Mouse (Mus musculus): ENCODE data around the gene Tmem189. TPM values are rescaled to one million over a fixed set of nuclear protein-coding genes. Genes with fewer than 3 reads are reported as not detected.
"Not testable (repeated sequence)": the region's sequence is repeated elsewhere in the genome, so short reads cannot be mapped to it uniquely, and the experiment has no call there.

The Tmem189 gene
- total RNA-seq, 1 experiment from 2014 or later: 90.2 TPM

DNA sequence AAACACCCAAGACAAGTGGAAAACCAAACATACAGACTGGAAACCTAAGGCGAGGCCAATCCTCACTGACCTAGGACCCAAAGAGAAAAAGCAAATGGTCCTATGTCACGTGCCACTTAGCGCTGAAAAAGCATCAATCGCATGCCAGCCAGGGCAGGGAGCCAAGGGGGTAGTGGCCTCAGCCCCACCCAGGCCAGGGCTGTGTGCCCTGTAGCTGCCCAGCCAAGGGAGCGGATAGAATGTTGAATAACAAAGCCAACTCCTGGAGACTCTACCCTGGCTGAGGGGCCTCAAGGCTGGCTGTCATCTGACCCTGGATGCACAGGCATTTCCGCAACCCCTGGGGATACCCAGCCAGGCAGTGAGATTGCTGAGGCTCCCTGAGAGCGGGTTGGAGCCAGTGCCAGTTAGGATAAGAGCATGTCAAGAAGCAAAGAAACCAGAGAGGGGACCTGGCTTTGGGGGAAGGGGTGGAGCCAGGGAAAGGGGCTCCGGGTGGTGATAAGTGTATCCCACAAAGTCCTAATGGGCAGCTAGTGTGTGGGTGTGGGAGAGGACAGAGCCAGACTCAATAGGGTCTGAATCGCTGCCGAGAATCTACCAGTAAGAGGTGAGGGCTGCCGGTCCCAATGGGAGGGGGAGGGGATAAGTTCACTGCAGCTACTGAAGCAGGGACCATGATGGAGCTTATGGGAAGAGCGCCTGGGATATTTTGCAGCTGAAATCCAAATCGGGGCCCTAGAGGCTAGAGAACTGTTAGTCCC, 29.6 kb downstream of the Tmem189 start:
- ATAC-seq (ENCODE audit: extremely low read depth, insufficient number of reproducible peaks, low FRiP score, poor library complexity, severe bottlenecking): no peak

DNA sequence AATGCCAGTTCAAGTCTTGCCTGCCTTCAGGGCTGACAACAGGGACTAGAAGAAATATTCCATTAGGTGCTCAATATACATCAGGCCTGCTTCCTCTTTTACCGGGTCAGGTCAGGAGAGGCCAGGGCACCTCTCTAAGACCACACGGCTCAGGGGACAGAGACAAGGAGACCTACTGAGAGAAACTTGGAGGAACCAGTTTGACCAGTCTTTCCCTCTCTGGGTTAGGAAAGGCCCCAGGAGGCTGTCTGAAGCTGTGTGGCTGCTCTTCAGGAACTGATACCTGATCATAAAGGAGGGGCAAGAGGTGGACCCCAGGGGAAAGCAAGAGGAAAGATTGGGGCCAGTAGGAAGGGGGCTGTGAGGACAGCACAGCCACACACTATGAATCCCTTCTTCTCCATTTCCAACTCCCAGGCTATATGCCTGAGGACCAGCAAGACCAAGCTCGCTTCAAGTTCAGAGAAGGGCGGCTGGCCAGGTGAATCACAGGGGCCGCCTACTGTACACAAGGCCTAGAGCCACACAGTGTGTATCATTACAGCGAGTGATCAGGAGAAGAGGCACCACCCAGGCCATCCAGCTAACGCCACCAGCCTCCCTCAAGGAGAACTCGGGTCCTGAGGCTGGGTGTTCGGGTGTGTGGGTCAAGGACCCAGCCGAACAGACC, 30.3 kb downstream of the Tmem189 start:
- ATAC-seq (ENCODE audit: extremely low read depth, insufficient number of reproducible peaks, low FRiP score, poor library complexity, severe bottlenecking): no peak

DNA sequence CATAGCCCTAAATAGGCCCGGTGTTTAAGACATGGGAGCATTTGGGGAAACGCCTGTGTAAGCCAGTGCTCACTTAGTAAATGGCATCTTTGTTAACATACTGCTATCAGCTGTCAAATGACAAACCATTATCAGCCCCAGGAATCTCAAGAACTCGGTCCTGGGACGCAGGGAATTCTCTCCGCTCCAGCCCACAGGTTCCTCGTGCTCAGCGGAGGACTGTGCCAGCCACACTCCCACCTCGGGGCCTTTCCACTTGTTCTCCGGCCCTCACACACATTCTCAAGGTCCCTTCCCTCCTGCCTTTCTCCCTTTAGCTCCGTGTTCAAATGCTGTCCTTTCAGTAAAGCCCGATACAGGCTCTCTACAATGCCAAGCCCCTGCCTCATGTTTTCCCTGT, 30.9 kb downstream of the Tmem189 start:
- no peak for ATAC-seq (ENCODE audit: extremely low read depth, insufficient number of reproducible peaks, low FRiP score, poor library complexity, severe bottlenecking)

DNA sequence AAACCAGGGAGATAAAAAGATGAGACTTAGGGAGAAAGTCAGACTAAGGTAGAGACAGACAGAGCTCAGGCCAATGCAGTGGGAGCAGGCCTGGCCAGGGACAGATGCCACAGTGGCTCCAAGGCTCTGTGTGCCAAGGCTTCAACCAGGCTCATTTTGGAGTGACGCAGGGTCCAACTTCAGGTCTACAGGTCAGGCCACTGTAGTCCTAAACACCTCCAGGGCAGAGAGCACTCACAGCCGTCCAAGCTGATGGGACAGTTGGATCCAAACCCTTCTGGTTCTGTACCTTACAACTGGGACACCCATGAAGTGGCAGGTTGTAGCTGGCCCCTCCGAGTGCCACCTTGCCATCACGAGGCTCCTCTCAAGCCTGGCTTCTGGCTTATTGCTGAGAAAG, 31.6 kb downstream of the Tmem189 start:
- no peak for ATAC-seq (ENCODE audit: extremely low read depth, insufficient number of reproducible peaks, low FRiP score, poor library complexity, severe bottlenecking)

DNA sequence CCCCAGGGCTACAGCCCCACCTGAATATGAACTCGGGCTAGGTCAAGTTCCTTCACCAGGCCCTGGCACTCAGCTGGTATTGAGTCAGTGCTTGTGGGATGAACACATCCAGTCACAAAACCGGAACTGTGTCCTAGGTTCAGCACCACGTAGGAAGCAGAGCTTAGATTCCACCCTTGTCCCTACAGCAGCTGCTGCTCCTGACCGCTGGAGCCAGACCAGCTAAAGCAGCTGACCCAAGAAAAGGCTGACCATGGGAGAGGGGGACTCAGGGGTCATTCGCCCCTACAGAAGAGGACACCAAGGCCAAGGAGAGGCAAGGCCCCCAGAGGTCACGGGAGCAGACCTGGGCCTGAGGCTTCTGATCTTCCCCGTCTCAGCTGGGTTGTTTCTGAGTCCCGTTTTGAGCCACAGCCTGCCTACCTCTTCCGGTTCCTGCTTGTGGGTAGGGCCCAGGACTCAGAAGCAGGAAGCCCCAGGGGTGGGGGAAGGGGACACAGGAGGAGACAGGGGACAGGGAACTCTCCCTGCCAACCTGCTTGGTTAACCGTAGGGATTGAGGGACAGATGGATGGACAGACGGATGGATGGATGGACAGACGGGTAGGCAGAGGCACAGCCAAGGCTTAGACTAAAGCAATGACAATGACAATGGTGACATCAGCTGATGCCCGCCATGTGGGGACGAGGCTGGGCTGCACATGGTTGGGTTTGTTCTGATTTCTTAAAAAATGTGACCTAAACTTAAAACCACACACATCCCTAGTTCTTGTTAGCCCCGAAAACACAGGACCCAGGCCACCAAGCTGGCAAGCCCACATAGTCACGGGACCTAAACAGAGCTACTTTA, 32.8 kb downstream of the Tmem189 start:
- peak; percentile 74 for ATAC-seq (ENCODE audit: extremely low read depth, insufficient number of reproducible peaks, low FRiP score, poor library complexity, severe bottlenecking)

DNA sequence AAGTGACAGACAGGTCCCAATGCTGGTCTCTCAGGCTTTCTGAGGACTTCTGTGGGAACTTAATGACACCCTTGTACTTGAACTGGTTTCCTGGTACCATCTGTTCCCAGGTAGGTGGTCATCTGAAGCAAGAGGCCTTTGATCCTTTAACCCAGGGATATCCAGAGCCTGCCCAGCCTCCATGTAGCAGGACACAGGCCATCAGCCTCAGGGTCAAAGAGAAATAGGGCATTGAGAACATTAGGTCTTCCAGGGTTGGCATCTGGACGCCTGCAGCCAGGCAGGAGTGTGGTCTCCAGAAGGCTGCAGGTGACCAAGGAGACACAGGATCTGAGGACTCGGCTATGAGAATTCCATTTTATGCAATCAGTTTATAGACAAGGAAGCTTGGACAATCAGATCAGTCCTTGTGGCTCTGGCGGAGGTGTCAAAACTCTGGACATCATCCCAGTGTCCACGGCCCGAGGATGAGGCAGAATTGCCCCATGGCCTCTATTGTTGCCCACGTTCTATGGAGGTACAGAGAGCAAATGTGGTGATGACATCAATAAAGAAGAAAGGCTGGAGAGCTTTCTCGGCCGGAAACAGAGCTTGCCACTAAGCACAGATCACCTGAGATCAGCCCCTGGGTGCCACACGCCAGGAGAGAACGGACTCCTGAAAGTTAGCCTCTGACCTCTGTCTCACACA, 34.6 kb downstream of the Tmem189 start:
- ATAC-seq (ENCODE audit: extremely low read depth, insufficient number of reproducible peaks, low FRiP score, poor library complexity, severe bottlenecking): no peak

DNA sequence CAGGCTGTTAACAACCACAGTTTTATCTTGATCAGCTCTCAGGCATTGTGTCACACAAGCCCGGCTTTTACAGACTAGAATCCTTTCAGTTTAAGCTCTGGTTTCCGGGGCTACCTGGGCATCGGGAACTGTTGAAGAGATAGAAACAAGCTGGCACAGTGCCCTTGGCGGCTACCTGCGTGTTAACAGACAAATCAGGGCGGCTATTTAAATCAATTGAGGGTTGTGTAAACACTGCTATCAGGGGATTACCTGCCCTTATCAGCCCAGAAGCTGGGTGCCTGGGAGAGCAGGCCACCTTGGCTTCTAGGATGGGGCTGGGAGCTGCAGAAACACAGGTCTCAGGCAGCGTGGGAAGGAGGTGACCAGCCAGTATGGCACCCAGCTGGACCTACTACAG, 36.9 kb downstream of the Tmem189 start:
- no peak for ATAC-seq (ENCODE audit: extremely low read depth, insufficient number of reproducible peaks, low FRiP score, poor library complexity, severe bottlenecking)

DNA sequence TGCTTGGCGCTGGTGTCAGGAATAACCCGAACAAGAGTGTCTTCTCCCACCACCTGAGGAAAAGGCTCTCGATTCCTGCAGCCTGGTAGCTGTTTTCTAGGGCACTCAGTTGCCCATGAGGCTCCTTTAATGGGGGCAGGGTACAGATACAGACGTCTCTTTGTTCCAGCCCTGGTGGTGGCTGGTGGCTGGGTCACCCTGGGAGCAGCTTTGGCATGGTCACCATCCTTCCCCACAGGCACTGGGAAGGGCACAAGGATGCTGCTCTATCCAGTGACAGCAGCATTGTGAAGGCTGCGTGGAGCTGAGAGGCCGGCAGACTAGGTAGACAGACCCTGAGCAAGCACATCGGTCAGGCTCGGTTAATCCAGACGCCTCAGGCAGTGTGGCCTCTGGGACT, 38.0 kb downstream of the Tmem189 start:
- no peak for ATAC-seq (ENCODE audit: extremely low read depth, insufficient number of reproducible peaks, low FRiP score, poor library complexity, severe bottlenecking)

DNA sequence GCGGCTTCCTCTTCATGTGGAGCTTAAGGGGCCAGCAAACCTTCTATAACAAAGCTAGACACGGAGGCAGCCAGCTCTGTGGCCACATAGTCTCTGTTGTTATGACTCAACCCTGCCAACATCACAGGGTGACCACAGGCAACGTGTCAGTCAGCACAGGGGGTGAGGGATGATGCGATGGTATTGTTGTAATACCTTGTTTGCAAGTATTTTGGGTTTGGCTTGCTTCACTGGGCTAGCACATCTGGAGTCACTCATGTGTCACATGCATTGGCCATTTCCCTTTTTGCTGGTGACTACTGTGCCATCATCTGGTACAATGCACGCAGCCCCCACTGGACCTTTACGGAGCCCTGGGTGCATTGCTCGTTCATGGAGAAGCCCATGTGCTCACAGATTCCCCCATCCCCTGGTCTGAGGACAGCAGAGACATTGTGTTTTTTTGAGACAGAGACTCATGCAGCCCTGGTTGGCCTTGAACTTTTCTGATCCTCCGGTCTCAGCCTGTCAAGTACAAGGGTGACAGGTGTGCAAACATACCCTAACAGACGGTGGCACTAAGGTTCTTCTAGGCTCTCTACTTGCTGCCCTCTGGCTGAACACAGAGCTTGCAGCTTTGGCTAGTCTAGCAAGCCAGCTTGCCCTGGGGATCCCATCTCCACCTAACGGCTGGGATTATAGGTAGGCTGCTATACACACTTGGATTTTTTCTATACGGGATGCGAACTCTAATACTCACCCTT, 40.2 kb downstream of the Tmem189 start:
- ATAC-seq (ENCODE audit: extremely low read depth, insufficient number of reproducible peaks, low FRiP score, poor library complexity, severe bottlenecking): peak; percentile 87

DNA sequence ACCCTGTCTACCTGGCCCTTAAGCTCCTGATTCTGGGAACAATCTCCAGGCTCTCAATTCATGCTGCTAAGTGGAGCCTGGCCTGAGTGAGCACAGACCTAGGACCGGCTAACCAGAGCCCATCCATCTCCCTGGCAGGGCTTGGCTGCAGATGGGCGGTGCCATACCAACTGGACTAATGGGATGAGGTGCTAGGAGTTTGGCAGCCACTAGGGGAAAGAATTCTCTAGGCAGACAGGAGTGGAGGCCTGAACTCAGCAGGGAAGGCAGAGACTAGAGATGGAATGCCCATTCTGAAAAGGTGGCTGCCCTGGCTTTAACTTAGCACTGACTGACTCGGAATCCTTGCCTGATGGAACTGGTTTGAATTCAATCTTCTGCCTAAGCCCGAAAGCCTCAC, 43.2 kb downstream of the Tmem189 start:
- ATAC-seq (ENCODE audit: extremely low read depth, insufficient number of reproducible peaks, low FRiP score, poor library complexity, severe bottlenecking): no peak

DNA sequence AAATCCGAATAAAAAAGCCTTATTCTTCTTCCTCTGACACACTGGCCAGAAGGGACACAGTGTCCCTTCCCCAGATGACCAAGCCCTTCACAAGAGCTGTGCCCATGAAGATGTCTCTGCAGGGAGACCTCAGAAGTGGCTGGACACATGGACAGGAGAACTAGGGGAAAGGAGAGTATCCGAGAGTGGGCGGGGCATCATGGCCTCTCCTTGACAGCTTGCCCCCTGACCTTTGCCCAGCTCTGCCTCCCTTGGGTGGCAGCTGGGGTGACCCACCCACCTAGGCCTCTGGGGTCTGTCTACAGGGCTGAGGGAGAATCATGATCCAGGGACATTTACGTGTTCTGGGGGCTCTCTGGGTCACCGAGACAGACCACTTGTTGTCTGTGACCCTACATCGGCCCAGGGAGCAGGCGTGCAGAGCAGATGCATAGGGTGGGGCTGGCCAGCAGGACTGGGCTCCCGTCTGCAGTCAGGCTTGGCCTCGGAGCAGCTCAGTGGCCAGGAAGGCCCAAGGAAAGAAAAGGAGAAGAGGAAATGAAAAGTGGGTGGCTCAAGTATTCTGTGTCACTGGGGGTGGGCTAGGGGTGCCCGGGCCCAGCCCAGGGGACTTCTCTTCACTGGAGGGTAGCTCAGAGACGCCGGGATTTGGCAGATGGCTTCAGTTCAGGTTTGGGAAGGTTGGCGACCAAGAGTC, 46.1 kb downstream of the Tmem189 start:
- not testable (repeated sequence) for ATAC-seq (ENCODE audit: extremely low read depth, insufficient number of reproducible peaks, low FRiP score, poor library complexity, severe bottlenecking)

DNA sequence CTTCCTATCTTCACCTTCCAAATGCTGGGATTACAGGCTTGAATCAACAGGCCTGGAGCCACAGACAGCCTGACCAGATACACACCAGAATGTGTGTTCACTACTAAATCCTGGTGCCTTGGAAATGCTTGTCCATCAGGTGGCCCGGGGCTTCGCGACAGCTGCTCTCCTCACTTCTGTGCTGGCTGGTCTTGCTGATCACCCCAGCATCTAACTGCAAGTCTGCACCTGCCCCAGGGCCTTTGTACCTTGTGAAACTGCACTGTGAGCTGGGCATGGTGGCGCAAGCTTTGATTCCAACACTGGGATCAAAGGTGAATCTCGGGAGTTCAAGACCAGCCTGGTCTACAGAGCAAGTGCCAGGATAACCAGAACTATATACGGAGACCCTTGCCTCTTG, 47.5 kb downstream of the Tmem189 start:
- no peak for ATAC-seq (ENCODE audit: extremely low read depth, insufficient number of reproducible peaks, low FRiP score, poor library complexity, severe bottlenecking)

DNA sequence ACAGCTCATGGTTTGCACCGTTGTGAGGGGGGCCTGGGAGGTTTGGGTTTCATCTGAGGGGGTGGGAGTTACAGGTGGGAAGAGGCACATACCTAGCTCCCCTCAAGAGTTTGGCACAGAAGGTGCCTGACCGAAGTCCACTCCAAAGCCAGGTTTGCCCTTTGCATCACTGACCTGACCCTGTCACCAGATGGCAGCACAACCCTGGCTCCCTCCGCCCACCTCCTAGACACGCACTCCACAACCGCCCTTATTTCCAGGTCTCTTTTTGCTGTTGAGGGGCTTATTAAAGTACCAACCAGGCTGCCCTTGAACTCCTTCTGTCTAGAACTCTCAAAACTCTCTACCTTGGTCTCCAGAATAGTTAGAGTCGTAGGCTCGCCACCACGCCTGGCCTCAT, 48.3 kb downstream of the Tmem189 start:
- ATAC-seq (ENCODE audit: extremely low read depth, insufficient number of reproducible peaks, low FRiP score, poor library complexity, severe bottlenecking): peak; percentile 68

DNA sequence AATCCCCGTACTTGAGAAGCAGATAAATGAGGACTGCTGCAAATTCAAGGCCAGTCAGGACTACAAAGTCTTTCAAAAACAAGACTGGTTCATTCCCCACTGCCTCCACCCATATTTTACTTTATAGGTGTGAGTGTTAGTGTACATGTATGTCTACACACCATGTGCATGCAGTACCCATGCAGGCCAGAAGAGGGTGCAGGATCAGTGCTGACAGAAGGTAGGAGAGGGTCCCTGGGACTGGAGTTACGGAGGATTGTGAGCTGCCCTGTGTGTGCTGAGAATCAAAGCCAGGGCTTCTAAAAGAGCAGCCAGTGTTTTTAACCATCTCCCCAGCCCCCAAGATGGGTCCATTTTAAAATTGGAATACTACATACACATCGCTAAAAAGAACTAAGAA, 49.3 kb downstream of the Tmem189 start:
- ATAC-seq (ENCODE audit: extremely low read depth, insufficient number of reproducible peaks, low FRiP score, poor library complexity, severe bottlenecking): 0 out of 2 replicates have a peak, but pooled peaks have one; percentile 25

DNA sequence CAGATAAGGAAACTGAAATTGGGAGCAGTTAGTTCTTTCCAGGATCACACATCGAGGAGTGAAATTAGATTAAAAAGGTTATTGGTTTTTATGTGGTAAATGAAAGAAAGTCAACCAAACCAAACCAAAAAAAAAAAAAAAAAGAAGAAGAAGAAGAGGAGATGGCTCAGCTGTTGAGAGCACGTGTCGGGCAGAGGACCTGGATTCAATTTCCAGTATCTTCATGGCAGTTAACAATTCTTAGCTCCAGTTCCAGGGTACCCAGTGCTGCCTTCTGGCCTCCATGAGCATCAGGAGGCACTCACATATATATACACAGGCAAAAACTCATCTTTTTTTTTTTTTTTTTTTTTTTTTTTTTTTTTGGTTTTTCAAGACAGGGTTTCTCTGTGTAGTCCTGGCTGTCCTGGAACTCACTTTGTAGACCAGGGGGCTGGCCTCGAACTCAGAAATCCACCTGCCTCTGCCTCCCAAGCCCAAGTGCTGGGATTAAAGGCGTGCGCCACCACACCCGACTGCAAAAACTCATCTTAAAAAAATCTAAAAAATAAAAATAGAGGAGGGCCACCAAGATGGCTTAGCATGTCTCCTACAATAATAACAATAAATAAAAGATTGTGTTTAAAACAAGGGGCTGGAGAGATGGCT, 54.6 kb downstream of the Tmem189 start:
- no peak for ATAC-seq (ENCODE audit: extremely low read depth, insufficient number of reproducible peaks, low FRiP score, poor library complexity, severe bottlenecking)

DNA sequence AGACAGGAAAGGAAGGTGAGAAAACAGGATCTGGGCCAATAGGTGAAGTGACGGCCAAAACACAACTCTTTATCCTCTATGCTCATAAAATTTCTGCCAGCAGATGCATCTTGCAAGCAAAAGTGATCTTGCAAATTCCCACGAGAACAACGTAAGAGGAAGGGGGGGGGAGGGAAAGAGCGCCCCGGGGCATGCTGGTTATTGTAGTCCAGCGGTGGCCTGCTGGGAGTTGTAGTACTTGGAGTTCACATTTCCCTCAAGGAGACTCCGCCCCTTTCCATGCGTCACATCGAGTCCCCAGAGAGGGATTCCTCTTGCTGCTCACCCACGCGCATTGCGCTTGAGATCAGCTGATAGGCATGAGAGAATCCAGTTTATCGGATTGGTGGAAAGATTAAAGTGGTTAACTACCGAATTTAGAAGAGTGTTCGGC, 55.3 kb downstream of the Tmem189 start:
- peak; percentile 87 for ATAC-seq (ENCODE audit: extremely low read depth, insufficient number of reproducible peaks, low FRiP score, poor library complexity, severe bottlenecking)

DNA sequence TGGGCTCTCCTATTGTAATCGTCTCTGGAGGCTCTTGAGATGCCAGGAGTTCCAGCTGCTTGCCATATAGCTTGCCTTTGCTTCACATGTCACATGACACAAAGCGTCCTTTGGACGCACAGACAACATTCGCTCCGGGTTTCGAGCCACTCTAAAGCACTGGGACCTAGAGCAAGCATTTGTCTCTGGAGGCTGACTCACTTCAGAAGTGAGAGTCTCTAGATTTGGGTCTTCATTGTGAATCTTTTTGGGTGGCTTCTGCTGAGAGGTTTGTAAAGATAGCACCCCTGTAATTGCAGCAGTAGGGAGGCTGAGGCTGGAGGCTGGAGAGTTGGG, 56.1 kb downstream of the Tmem189 start:
- no peak for ATAC-seq (ENCODE audit: extremely low read depth, insufficient number of reproducible peaks, low FRiP score, poor library complexity, severe bottlenecking)
